Mouse (Mus musculus) lung, embryonic 14.5 days (tissue): ENCODE results near the gene Ap1g1. TPM values are rescaled to one million over a fixed set of nuclear protein-coding genes. Genes with fewer than 3 reads are reported as not detected.

ENCODE experiments used
- ATAC-seq: fragments of 200-750 bp; cut with Nextera tagmentation; 2 replicates; pipeline ENCODE4 v1.8.0; 2017; ENCODE audit warnings: mild to moderate bottlenecking, moderate TSS enrichment, moderate library complexity; ENCODE audit not compliant: insufficient read depth
- DNase-seq: peaks from one replicate; pipeline ENCODE4 v3.0.0-alpha.2; 2015
- H3K27ac ChIP-seq: fragments of 300-500 bp; sonication (generic); 2 replicates; pipeline ENCODE4 v1.5.1; 2014; ENCODE audit warnings: low read depth, mild to moderate bottlenecking, moderate library complexity
- H3K27me3 ChIP-seq: fragments of 300-500 bp; sonication (generic); 2 replicates; pipeline ENCODE4 v1.6.1; 2014; ENCODE audit warnings: low read length, control low read depth; ENCODE audit not compliant: insufficient read depth
- H3K36me3 ChIP-seq: fragments of 300-500 bp; sonication (generic); 2 replicates; pipeline ENCODE4 v1.6.1; 2014; ENCODE audit warnings: control low read depth; ENCODE audit not compliant: insufficient read depth
- H3K4me1 ChIP-seq: fragments of 300-500 bp; sonication (generic); 2 replicates; pipeline ENCODE4 v1.6.1; 2014; ENCODE audit warnings: antibody characterized with exemption, control low read depth; ENCODE audit not compliant: insufficient read depth
- H3K4me2 ChIP-seq: fragments of 300-500 bp; sonication (generic); 2 replicates; pipeline ENCODE4 v1.6.1; 2014; ENCODE audit warnings: mild to moderate bottlenecking
- H3K4me3 ChIP-seq: fragments of 300-500 bp; sonication (generic); 2 replicates; pipeline ENCODE4 v1.5.1; 2014; ENCODE audit warnings: low read depth, low read length
- H3K9ac ChIP-seq: fragments of 300-500 bp; sonication (generic); 2 replicates; pipeline ENCODE4 v1.6.1; 2014
- H3K9me3 ChIP-seq: fragments of 300-500 bp; sonication (generic); 2 replicates; pipeline ENCODE4 v1.6.1; 2016; ENCODE audit warnings: low read depth, low read length, control low read depth
- CTCF ChIP-seq: IDR thresholded peaks from 2 replicates; pipeline ENCODE4 v1.5.1; 2016; ENCODE audit warnings: antibody characterized with exemption, low read depth
- WGBS: fragments of 180-500 bp; shearing (Covaris S2); extraction: QIAGEN DNeasy Blood & Tissue Kit; methylation state at CpG from one replicate; pipeline ENCODE4 v1.1.7; 2014; 5-methylcytosine and 5-hydroxymethylcytosine counted together
- polyA plus RNA-seq: library from polyadenylated mRNA; unstranded; fragments of >200 nt; fragmentation: Nextera tagmentation; extraction: Ambion mirVana; gene quantifications from 2 replicates; pipeline ENCODE4 v1.2.1, GENCODE M21; 2014

Gene Ap1g1
- polyA plus RNA-seq, 1 experiment from 2014 or later, result 41.8 TPM

DNA sequence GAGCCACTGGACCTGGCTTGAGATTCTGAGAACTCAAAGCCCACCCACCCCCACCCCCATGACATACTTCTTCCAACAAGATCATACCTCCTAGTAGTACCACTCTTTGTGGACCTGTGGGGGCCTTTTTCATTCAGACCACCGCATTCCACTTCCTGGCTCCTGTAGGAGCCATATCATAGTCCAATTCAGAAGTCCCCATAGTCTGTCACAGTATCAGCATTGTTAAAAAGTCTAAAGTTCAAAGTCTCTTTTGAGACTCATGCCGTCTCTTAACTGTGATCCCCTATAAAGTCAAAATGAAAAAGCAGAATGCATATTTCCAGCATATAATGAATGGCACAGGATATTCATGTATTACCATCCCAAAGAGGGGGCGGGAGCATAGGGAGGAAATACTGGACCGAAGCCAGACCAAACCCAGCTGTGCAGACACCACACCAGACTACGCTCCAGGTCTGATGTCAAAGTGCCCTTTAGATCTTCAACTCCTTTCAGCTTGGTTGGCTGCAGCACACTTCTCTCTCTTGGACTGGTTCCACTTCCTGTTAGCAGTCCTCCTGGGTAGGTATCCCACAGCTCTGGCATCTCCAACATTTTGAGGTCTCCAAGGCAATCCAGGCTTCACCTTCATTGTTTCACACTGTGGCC lies 101.8 kb downstream of the Ap1g1 start:
- no peak overlapping the region for H3K9ac ChIP-seq
- TF ChIP-seq CTCF, result no peak
- no peak overlapping the region for H3K27ac ChIP-seq
- ATAC-seq, result no peak
- H3K4me2 ChIP-seq, result no peak overlapping the region
- WGBS, result 79% methylated on average over 5 of the region's 5 CpGs
- H3K36me3 ChIP-seq, result peaks cover 33% of the 10 kb centered on the region
- H3K27me3 ChIP-seq, result no peaks in the 10 kb centered on the region
- no peaks in the 10 kb centered on the region for H3K4me1 ChIP-seq
- no peak overlapping the region for H3K4me3 ChIP-seq
- DNase-seq, result no peak
- H3K9me3 ChIP-seq, result no peaks in the 10 kb centered on the region

DNA sequence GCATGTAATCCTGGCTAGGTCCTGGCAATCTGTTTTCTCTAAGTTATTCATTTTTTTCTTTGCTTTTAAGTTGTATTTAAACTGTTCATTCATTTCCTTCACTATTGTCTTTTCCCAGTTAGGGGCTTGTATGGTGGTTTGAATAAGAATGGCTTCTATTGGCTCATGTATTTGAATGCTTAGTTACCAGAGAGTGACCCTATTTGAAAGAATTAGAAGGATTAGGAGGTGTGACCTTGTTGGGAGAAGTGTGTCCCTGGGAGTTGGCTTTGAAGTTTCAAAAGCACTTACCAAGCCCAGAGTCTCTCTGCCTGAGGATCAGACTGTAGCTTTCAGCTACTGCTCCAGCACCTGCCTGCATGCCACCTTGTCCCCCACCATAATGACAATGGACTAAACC lies 106.9 kb downstream of the Ap1g1 start:
- no peak overlapping the region for H3K4me3 ChIP-seq
- no peak overlapping the region for H3K27ac ChIP-seq
- no peak for TF ChIP-seq CTCF
- no peaks in the 10 kb centered on the region for H3K4me1 ChIP-seq
- H3K9ac ChIP-seq, result no peak overlapping the region
- no peaks in the 10 kb centered on the region for H3K9me3 ChIP-seq
- H3K36me3 ChIP-seq, result peaks cover 21% of the 10 kb centered on the region
- no peak overlapping the region for H3K4me2 ChIP-seq
- no peak for ATAC-seq
- DNase-seq, result no peak
- no peaks in the 10 kb centered on the region for H3K27me3 ChIP-seq

DNA sequence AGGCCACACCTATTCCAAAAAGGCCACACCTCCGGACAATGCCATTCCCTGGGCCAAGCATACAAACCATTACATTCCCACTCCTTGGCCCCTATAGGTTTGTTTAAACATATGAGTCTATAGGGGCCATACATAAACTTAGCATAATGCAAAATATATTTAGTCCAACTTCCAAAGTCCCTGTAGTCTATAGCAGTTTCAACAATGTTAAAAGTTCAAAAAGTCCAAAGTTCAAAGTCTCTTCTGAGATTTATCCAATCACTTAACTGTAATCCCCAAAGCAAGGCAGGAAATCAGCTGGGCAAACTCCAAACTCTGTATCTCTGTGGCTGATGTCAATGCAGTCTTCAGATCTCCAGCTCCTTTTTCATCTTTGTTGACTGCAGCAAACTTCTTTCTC lies 110.9 kb downstream of the Ap1g1 start:
- H3K9me3 ChIP-seq, result peaks cover 3% of the 10 kb centered on the region; the same call in 1 of the 2 replicates
- no peak overlapping the region for H3K9ac ChIP-seq
- no peak overlapping the region for H3K4me3 ChIP-seq
- no peak for ATAC-seq
- 0 out of 2 replicates have a peak, but pooled peaks cover 8% of the 10 kb centered on the region for H3K36me3 ChIP-seq
- no peak for TF ChIP-seq CTCF
- no peaks in the 10 kb centered on the region for H3K4me1 ChIP-seq
- no peak overlapping the region for H3K27ac ChIP-seq
- no peaks in the 10 kb centered on the region for H3K27me3 ChIP-seq
- no peak overlapping the region for H3K4me2 ChIP-seq
- WGBS, result 96% methylated on average over 1 of the region's 1 CpGs
- no peak for DNase-seq

DNA sequence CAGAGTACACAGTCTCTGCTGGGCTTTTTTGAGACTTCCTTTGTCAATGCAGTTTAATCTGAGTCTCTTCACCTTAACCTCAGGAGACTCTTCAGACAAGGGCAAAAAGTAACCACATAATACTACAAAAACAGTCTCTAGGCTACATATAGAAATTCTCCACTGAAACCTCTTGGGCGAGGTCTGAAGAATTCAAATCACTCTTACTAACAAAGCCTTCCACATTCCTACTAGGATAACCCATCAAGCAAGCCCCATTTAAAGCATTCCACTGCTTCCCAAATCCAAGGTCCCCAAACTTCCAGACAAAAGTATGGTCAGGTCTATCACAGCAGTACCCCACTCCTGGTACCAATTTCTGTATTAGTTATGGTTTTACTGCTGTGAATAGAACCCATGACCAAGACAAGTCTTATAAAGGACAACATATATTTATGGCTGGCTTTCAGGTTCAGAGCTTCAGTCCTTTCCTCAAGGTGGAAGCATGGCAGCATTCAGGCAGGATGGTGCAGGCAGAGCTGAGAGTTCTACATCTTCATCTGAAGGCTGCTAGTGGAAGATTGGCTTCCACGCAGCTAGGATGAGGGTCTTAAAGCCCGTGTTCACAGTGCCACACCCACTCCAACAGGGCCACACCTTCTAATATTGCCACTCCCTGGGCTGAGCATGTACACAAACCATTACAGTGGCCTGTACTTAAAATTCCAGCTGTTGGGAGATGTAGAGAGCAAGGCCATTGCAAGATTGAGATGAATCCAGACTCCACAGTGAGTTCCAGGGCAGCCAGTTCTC lies 112.6 kb downstream of the Ap1g1 start:
- no peak for DNase-seq
- Histone ChIP-seq H3K9me3 (peaks cover 3% of the 10 kb centered on the region; the same call in 1 of the 2 replicates), H3K4me1 (no peaks in the 10 kb centered on the region), H3K27ac (no peak overlapping the region), H3K27me3 (no peaks in the 10 kb centered on the region), H3K9ac (no peak overlapping the region), H3K36me3 (peaks cover 12% of the 10 kb centered on the region; the same call in 1 of the 2 replicates), H3K4me3 (no peak overlapping the region), H3K4me2 (no peak overlapping the region)
- WGBS, result 94% methylated on average over 3 of the region's 3 CpGs
- ATAC-seq, result no peak
- TF ChIP-seq CTCF, result no peak

DNA sequence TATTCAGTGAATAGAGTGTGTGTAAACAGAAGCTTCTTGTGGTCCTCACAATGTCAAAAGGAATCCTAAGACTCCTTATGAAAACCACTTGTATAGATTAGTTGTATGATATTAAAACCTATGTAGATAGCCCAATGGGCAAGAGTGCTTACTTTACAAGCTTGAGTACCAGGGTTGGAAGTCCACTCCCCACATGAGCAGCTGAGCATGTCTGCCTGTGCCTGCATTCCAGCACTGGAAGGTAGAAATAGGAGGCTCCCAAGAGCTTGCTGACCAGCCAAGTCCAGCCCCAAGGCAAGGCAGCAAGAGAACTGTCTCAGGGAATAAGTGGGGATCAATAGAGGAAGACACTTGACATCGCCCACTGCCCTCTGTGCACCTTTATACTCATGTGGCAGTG lies 116.3 kb downstream of the Ap1g1 start:
- DNase-seq (no peak), ATAC-seq (no peak)
- no peak overlapping the region for H3K27ac ChIP-seq
- H3K36me3 ChIP-seq, result peaks cover 5% of the 10 kb centered on the region; the same call in 1 of the 2 replicates
- H3K9ac ChIP-seq, result no peak overlapping the region
- TF ChIP-seq CTCF, result no peak
- no peaks in the 10 kb centered on the region for H3K4me1 ChIP-seq
- no peak overlapping the region for H3K4me2 ChIP-seq
- 88% methylated on average over 1 of the region's 1 CpGs for WGBS
- H3K27me3 ChIP-seq, result no peaks in the 10 kb centered on the region
- no peak overlapping the region for H3K4me3 ChIP-seq
- H3K9me3 ChIP-seq, result peaks cover 3% of the 10 kb centered on the region; the same call in 1 of the 2 replicates

DNA sequence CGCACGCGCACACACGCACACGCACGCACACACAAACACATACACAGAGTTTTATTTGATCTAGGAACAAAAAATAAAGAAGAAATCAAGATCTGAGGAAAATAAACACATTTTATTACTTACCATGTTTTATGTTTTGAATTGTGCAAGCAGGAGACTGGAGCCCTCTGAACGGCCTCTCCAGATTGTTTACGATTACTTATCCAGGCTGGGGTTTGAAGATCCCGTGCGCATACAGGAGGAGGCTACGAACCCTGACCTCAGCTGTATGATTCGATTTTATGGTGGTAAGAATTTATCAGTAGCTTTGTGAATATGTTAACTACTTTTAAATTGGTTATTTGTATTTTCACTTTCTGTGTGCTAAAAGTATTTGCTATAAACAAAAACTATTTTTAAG lies 117.0 kb downstream of the Ap1g1 start:
- no peak for ATAC-seq
- H3K36me3 ChIP-seq, result peaks cover 3% of the 10 kb centered on the region; the same call in 1 of the 2 replicates
- no peak for TF ChIP-seq CTCF
- H3K9ac ChIP-seq, result no peak overlapping the region
- no peaks in the 10 kb centered on the region for H3K27me3 ChIP-seq
- H3K9me3 ChIP-seq, result peaks cover 3% of the 10 kb centered on the region; the same call in 1 of the 2 replicates
- WGBS, result 70% methylated on average over 12 of the region's 12 CpGs
- H3K4me1 ChIP-seq, result no peaks in the 10 kb centered on the region
- DNase-seq, result no peak
- H3K4me3 ChIP-seq, result no peak overlapping the region
- no peak overlapping the region for H3K4me2 ChIP-seq
- H3K27ac ChIP-seq, result no peak overlapping the region

DNA sequence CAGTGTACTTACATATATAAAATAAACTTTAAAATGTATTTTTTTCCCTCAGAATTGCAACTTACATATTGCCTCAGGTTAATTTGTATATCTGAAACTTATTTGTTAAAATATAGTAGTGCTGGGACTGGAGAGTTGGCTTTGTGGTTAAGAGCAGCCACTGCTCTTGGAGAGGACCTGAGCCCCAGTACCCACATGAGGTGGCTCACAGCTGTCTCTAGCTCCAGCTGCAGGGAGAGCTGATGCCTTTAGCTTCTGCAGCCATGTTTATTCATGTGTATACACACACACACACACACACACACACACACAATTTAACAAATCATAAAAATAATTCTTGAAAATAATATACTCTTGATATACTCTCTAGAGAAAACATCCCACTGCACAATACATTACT lies 124.0 kb downstream of the Ap1g1 start:
- Histone ChIP-seq H3K27ac (no peak overlapping the region), H3K9ac (no peak overlapping the region), H3K4me1 (no peaks in the 10 kb centered on the region), H3K4me3 (no peak overlapping the region), H3K27me3 (no peaks in the 10 kb centered on the region), H3K4me2 (no peak overlapping the region), H3K9me3 (no peaks in the 10 kb centered on the region), H3K36me3 (peaks cover 20% of the 10 kb centered on the region; the same call in 1 of the 2 replicates)
- DNase-seq, result no peak
- no peak for TF ChIP-seq CTCF
- no peak for ATAC-seq
